Mouse (Mus musculus) myocyte (in vitro differentiated cells): Measurements from ENCODE around the gene Nanos3. TPM values are rescaled to one million over a fixed set of nuclear protein-coding genes. Genes with fewer than 3 reads are reported as not detected.

Experiments used
- H3K27me3 ChIP-seq: one replicate; pipeline ENCODE4 v1.6.1; 2011; ENCODE audit not compliant: control insufficient read depth, insufficient read depth, insufficient read length
- H3K36me3 ChIP-seq: one replicate; pipeline ENCODE4 v1.6.1; 2011; ENCODE audit not compliant: control insufficient read depth, insufficient read depth
- H3K4me2 ChIP-seq: one replicate; pipeline ENCODE4 v1.6.1; 2011; ENCODE audit warnings: low read depth, control low read depth
- H3K4me3 ChIP-seq: one replicate; pipeline ENCODE4 v1.5.1; 2011; ENCODE audit warnings: mild to moderate bottlenecking, control low read depth, moderate library complexity
- H3K79me2 ChIP-seq: one replicate; pipeline ENCODE4 v1.6.1; 2011; ENCODE audit not compliant: control insufficient read depth, insufficient read depth
- H3ac ChIP-seq: one replicate; pipeline ENCODE4 v1.6.1; 2011; ENCODE audit not compliant: control insufficient read depth, insufficient read length
- CEBPB ChIP-seq: IDR thresholded peaks from 2 replicates; pipeline ENCODE4 v1.6.1; 2011; ENCODE audit warnings: mild to moderate bottlenecking, moderate library complexity; ENCODE audit not compliant: poor library complexity, insufficient read depth, severe bottlenecking
- E2F4 ChIP-seq: IDR thresholded peaks from one replicate; pipeline ENCODE4 v1.6.1; 2011; ENCODE audit warnings: mild to moderate bottlenecking, control low read depth, moderate library complexity; ENCODE audit not compliant: insufficient read depth
- MAX ChIP-seq: IDR thresholded peaks from one replicate; pipeline ENCODE4 v1.6.1; 2011; ENCODE audit warnings: low read depth, mild to moderate bottlenecking, control low read depth
- MYOD1 ChIP-seq, 3 experiments: IDR thresholded peaks; one replicate each; pipeline ENCODE4 v1.6.1; 2011; ENCODE audit warnings: control low read depth in 2 of 3, low read depth in 2 of 3, mild to moderate bottlenecking in 2 of 3, moderate library complexity in 1 of 3; ENCODE audit not compliant: insufficient read length in 2 of 3, control insufficient read depth in 1 of 3
- MYOG ChIP-seq, 3 experiments: IDR thresholded peaks; one replicate each; pipeline ENCODE4 v1.6.1; 2011; ENCODE audit warnings: control low read depth in 2 of 3, low read depth in 2 of 3, mild to moderate bottlenecking in 2 of 3; ENCODE audit not compliant: insufficient read length in 2 of 3, control insufficient read depth in 1 of 3, insufficient read depth in 1 of 3
- POLR2A ChIP-seq: IDR thresholded peaks from one replicate; pipeline ENCODE4 v1.6.1; 2011; ENCODE audit warnings: low read depth, mild to moderate bottlenecking, control low read depth, moderate library complexity; ENCODE audit not compliant: insufficient read length
- POLR2AphosphoS2 ChIP-seq: IDR thresholded peaks from one replicate; pipeline ENCODE4 v1.6.1; 2011; ENCODE audit warnings: low read depth, control low read depth; ENCODE audit not compliant: insufficient read length
- REST ChIP-seq: IDR thresholded peaks from one replicate; pipeline ENCODE4 v1.6.1; 2011; ENCODE audit warnings: mild to moderate bottlenecking, control low read depth, moderate library complexity; ENCODE audit not compliant: insufficient read depth, insufficient read length
- SRF ChIP-seq: IDR thresholded peaks from one replicate; pipeline ENCODE4 v1.6.1; 2011; ENCODE audit warnings: low read depth; ENCODE audit not compliant: control insufficient read depth, insufficient read length
- TCF12 ChIP-seq: IDR thresholded peaks from one replicate; pipeline ENCODE4 v1.6.1; 2011; ENCODE audit warnings: mild to moderate bottlenecking, control low read depth; ENCODE audit not compliant: poor library complexity, insufficient read depth, severe bottlenecking
- TCF3 ChIP-seq: IDR thresholded peaks from one replicate; pipeline ENCODE4 v1.6.1; 2011; ENCODE audit warnings: low read depth, control low read depth; ENCODE audit not compliant: insufficient read length
- USF1 ChIP-seq: IDR thresholded peaks from one replicate; pipeline ENCODE4 v1.6.1; 2011; ENCODE audit warnings: low read depth, mild to moderate bottlenecking, control low read depth, moderate library complexity
- polyA plus RNA-seq: library from polyadenylated mRNA; unstranded; fragments of >200 nt; fragmentation: generic; extraction: Trizol; gene quantifications from one replicate; pipeline ENCODE4 v1.2.1, GENCODE M21; 2012; ENCODE audit warnings: missing spikeins

Gene Nanos3
- polyA plus RNA-seq, 1 experiment = 1.2 TPM

DNA sequence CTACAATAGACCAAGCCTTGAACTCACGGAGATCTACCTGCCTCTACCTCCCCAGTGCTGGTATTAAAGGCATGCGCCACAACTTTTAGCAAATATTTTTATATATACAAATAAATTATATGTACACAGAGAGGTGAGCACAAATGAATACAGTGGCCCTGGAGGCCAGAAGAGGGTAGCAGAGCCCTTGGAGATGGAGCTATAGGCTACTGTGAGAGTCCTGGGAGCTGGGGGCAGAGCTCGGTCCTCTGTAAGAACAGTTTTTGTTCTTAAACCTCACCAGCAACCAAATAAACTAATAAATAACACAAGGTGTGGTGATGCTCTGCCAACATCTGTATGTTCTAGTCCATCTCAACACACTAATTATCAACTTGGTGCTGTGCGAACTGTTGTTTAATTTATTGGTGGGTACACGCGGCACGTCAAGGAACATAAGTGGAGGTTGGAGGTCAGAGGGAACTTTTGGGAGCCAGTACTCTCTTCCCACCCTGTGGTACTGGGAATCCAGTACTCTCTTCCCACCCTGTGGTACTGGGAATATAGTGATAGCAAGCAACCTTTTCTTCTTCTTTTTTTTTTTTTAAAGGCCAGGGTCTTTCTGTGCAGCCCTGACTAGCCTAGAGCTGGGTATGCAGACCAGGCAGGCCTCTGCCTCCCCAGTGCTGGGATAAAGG lies 5.3 kb upstream of the Nanos3 start:
- Histone ChIP-seq H3K36me3 (no peaks in the 10 kb centered on the region), H3ac (no peak overlapping the region), H3K4me3 (no peak overlapping the region), H3K4me2 (peak overlapping the region; percentile 22), H3K27me3 (no peaks in the 10 kb centered on the region), H3K79me2 (no peaks in the 10 kb centered on the region)
- no peak for TF ChIP-seq TCF12
- no peak for TF ChIP-seq POLR2A
- TF ChIP-seq CEBPB = no peak
- no peak for TF ChIP-seq SRF
- no peak for TF ChIP-seq POLR2AphosphoS2
- TF ChIP-seq MYOD1 (IDR thresholded peaks at IDR 0.05; ENCODE audit: control insufficient read depth in 1 of 3, insufficient read length in 2 of 3, low read depth in 2 of 3) = no peak
- TF ChIP-seq MAX = no peak
- TF ChIP-seq E2F4 = no peak
- TF ChIP-seq TCF3 = no peak
- TF ChIP-seq REST = no peak
- no peak for TF ChIP-seq USF1
- TF ChIP-seq MYOG (IDR thresholded peaks at IDR 0.05; ENCODE audit: control insufficient read depth in 1 of 3, insufficient read depth in 1 of 3, insufficient read length in 2 of 3, low read depth in 2 of 3) = no peak

DNA sequence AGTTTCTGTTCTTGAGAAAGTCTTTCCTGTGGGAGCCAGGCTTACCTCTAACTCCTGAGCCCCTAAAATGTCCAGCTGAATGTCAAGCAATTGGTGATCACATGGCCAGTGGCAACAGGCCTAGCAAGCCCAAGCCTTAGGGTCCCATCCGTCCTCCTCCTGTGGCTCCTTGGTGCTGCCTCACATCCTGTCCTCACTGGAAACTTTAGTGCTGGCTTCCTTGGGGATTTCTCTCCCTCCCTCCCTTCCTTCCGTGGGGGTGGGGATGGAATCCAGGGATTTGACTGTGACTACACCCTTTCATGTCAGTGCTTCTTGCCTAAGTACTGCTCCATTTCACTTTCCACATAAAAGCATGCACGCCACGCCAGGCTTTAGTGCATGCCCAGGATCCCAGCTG lies 4.6 kb upstream of the Nanos3 start:
- no peak for TF ChIP-seq CEBPB
- no peak for TF ChIP-seq MYOG (IDR thresholded peaks at IDR 0.05; ENCODE audit: control insufficient read depth in 1 of 3, insufficient read depth in 1 of 3, insufficient read length in 2 of 3, low read depth in 2 of 3)
- TF ChIP-seq POLR2A = no peak
- peak; percentile 4 for TF ChIP-seq USF1
- no peak for TF ChIP-seq TCF3
- no peak for TF ChIP-seq REST
- TF ChIP-seq TCF12 = no peak
- H3K36me3 ChIP-seq = no peaks in the 10 kb centered on the region
- no peaks in the 10 kb centered on the region for H3K27me3 ChIP-seq
- H3K4me3 ChIP-seq = no peak overlapping the region
- H3K4me2 ChIP-seq = peak overlapping the region; percentile 22
- no peaks in the 10 kb centered on the region for H3K79me2 ChIP-seq
- H3ac ChIP-seq = no peak overlapping the region

DNA sequence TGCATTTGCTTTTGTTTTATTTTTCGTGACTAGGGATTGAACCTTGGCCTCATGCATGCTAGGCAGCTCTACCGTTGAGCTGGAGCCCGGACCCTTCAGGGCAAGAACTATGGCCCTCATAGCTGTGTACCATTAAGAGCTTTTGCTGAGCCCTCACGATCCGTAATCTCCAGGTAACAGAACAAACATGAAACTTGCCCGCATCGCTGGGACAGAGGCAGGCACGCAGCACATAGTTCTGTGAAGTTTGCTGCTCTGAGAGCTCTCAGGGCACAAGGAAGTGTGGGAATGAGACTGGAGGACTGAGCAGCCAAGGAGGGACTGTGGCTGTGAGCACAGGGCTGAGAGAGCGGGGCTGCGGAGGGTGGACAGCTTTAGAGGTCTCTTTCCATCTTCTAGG lies 3.7 kb upstream of the Nanos3 start:
- Histone ChIP-seq H3K79me2 (no peaks in the 10 kb centered on the region), H3K27me3 (no peaks in the 10 kb centered on the region), H3K4me2 (no peak overlapping the region), H3K4me3 (no peak overlapping the region), H3K36me3 (no peaks in the 10 kb centered on the region), H3ac (no peak overlapping the region)
- TF ChIP-seq SRF = no peak
- no peak for TF ChIP-seq POLR2A
- TF ChIP-seq MYOD1 (IDR thresholded peaks at IDR 0.05; ENCODE audit: control insufficient read depth in 1 of 3, insufficient read length in 2 of 3, low read depth in 2 of 3) = no peak
- no peak for TF ChIP-seq E2F4

DNA sequence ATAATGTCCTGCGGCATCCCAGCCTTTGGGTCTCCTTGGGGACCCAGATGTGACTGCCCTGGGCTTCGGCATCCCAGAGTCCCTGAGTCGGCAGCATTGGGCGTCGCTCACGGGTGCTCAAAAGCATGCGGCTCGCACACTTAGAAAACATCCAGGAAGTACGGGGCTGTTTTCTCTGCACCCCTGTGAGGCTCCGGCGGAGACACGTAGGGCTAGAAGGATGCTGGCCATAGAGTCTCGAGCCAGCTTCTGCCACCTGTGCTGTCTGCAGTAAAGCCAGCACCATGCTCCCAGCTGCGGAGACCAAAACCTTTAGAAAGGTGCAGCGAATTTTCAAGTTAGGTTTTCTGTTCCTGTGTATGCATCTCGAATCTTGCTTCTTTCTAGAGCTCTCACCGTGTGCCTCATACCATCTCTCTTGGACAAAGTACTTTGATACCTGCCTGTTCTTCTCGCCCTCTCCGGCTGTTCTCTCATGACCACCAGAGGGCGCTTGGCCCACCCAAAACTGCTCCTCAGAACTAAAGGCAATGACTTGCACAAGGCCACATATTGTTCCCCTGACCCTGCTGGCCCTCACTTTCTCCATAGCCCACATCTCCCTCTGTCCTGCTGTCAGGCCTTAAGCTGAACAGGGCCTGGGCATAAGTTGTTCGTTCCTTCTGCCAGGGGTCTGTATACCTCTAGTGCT lies 2.2 kb upstream of the Nanos3 start:
- no peaks in the 10 kb centered on the region for H3K79me2 ChIP-seq
- H3K4me3 ChIP-seq = peak overlapping the region; percentile 6
- peak overlapping the region; percentile 89 for H3K4me2 ChIP-seq
- H3K36me3 ChIP-seq = no peaks in the 10 kb centered on the region
- no peaks in the 10 kb centered on the region for H3K27me3 ChIP-seq
- no peak overlapping the region for H3ac ChIP-seq
- no peak for TF ChIP-seq POLR2A
- no peak for TF ChIP-seq MYOD1 (IDR thresholded peaks at IDR 0.05; ENCODE audit: control insufficient read depth in 1 of 3, insufficient read length in 2 of 3, low read depth in 2 of 3)
- no peak for TF ChIP-seq MAX

DNA sequence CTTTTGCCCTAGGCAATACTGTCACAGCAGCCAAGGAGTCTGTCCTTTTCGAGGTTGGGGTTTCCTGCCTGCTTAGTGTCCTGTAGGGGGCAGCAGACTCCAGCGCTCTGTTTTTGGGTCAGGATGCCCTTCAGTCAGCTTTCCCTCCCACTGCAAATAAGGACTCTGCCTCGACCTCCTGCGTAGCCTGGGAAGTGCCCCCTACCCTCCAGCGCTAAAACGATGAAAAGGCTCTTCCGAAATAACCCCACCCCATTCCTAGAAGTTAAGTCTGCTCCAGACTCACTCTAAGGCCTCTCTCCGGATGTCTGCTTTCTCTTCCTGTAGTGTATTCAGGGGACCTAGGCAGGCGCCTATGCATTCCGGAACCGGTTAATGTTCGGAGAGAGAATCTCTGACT lies 1.5 kb upstream of the Nanos3 start:
- peak overlapping the region; percentile 89 for H3K4me2 ChIP-seq
- H3K27me3 ChIP-seq = no peaks in the 10 kb centered on the region
- TF ChIP-seq REST (no peak), MYOG (IDR thresholded peaks at IDR 0.05; ENCODE audit: control insufficient read depth in 1 of 3, insufficient read depth in 1 of 3, insufficient read length in 2 of 3, low read depth in 2 of 3) (no peak), POLR2AphosphoS2 (no peak), MAX (no peak), E2F4 (no peak), TCF12 (no peak), USF1 (no peak), TCF3 (no peak), MYOD1 (IDR thresholded peaks at IDR 0.05; ENCODE audit: control insufficient read depth in 1 of 3, insufficient read length in 2 of 3, low read depth in 2 of 3) (no peak), SRF (no peak), CEBPB (no peak), POLR2A (no peak)
- H3K4me3 ChIP-seq = peak overlapping the region; percentile 6
- H3K36me3 ChIP-seq = no peaks in the 10 kb centered on the region
- H3K79me2 ChIP-seq = no peaks in the 10 kb centered on the region
- no peak overlapping the region for H3ac ChIP-seq
